Mouse (Mus musculus) thymus, postnatal 14 days (tissue): ENCODE data around the gene Mab21l2.

Source experiments
- DNase-seq: peaks from one replicate; pipeline ENCODE4 v3.0.0; 2021

The Mab21l2 gene

GRCm38 (mm10) chr3:86538645-86539554 lies 9.5 kb downstream of the Mab21l2 start:
- DNase-seq = no peak

GRCm38 (mm10) chr3:86536751-86537150 lies 11.7 kb downstream of the Mab21l2 start:
- no peak for DNase-seq

GRCm38 (mm10) chr3:86531531-86532269 lies 16.7 kb downstream of the Mab21l2 start:
- DNase-seq = no peak

- DNase-seq = no peak
Measured at GRCm38 (mm10) chr3:86522880-86523505, 25.4 kb downstream of the Mab21l2 start.

- DNase-seq = no peak
Measured at GRCm38 (mm10) chr3:86518506-86519109, 29.8 kb downstream of the Mab21l2 start.

- no peak for DNase-seq
Measured at GRCm38 (mm10) chr3:86500586-86500985, 47.8 kb downstream of the Mab21l2 start.
